Mouse (Mus musculus) layer of hippocampus, adult 2 months (tissue): ENCODE data around the gene Ror2. TPM values are rescaled to one million over a fixed set of nuclear protein-coding genes. Genes with fewer than 3 reads are reported as not detected.

Experiments
- DNase-seq, 2 experiments: peaks; one replicate each; pipeline ENCODE4 v3.0.0; 2022; ENCODE audit warnings: low spot score in 2 of 2
- H3K27ac ChIP-seq: fragments of 200-600 bp; 2 replicates; pipeline ENCODE4 v1.8.1; 2022
- H3K4me3 ChIP-seq: fragments of 200-600 bp; 2 replicates; pipeline ENCODE4 v1.8.1; 2022; ENCODE audit warnings: mild to moderate bottlenecking
- CTCF ChIP-seq: fragments of 200-600 bp; conservative IDR thresholded peaks from 2 replicates; pipeline ENCODE4 v1.8.1; 2022; ENCODE audit warnings: antibody characterized with exemption, mild to moderate bottlenecking, moderate library complexity
- total RNA-seq, 2 experiments: library from RNA; stranded (reverse); gene quantifications; 2 replicates each; pipeline ENCODE4 v1.2.3; 2021

Gene Ror2
- total RNA-seq, 2 experiments from 2014 or later, result 0.90 to 1.3 TPM

GRCm38 (mm10) chr13:53067949-53068348 lies 218.0 kb downstream of the Ror2 start:
- no peak for DNase-seq
- no peak overlapping the region for H3K27ac ChIP-seq
- no peak overlapping the region for H3K4me3 ChIP-seq
- no peak for TF ChIP-seq CTCF

- TF ChIP-seq CTCF, result no peak
- H3K4me3 ChIP-seq, result no peak overlapping the region
- no peak for DNase-seq
- H3K27ac ChIP-seq, result no peak overlapping the region
Measured at GRCm38 (mm10) chr13:53065122-53065521, 220.8 kb downstream of the Ror2 start.

GRCm38 (mm10) chr13:53064681-53065080 lies 221.2 kb downstream of the Ror2 start:
- no peak for DNase-seq
- H3K27ac ChIP-seq, result no peak overlapping the region
- no peak overlapping the region for H3K4me3 ChIP-seq
- TF ChIP-seq CTCF, result no peak

Other genes with a start within 250 kb of the Ror2 start
- gene Sptlc1, start 91.3 kb upstream of the Ror2 start, total RNA-seq, result 10 to 100 TPM; 31.9 to 33.1 TPM
- 1 to 10 TPM in 1 of 2 experiments, under 1 TPM in 1; 0.69 to 1.1 TPM for gene Msx2, start 186.9 kb upstream of the Ror2 start, total RNA-seq